17 mouse cellular contexts compared by ENCODE assay signal in genomic region chr4:30467336-30467933, GRCm38 (mm10).
A peak's percentile ranks its signal among the peaks of the same experiment; 100 is the strongest.
DNase-seq lines count a peak whose midpoint lies in the region; ATAC-seq and TF ChIP-seq lines count a peak whose summit lies in the region.
"Had no signal": no experiment of that assay in that cellular context is flagged by ENCODE, and none has a peak within 500 bp of the region (broad histone marks: within the 10 kb centered on the region; RNA-seq: fewer than 3 reads in every experiment).

No protein-coding gene starts in this region.

- no peaks in the 10 kb centered on the region for H3K27me3 ChIP-seq in hindbrain, embryonic 13.5 days
- no peaks in the 10 kb centered on the region for H3K27me3 ChIP-seq in hindbrain, embryonic 11.5 days (ENCODE audit: control insufficient read depth, insufficient read depth, low read length)
- no peaks in the 10 kb centered on the region for H3K27me3 ChIP-seq in midbrain, embryonic 15.5 days (replicated peaks)
- no peaks in the 10 kb centered on the region for H3K27me3 ChIP-seq in midbrain, embryonic 10.5 days (ENCODE audit: low read depth, poor library complexity, severe bottlenecking)
- H3K27me3 ChIP-seq in midbrain, postnatal 0 days (ENCODE audit: insufficient read depth, low read length) = no peaks in the 10 kb centered on the region
- H3K27me3 ChIP-seq: embryonic facial prominence, embryonic 12.5 days; forebrain, embryonic 15.5 days had no signal

- no peak for DNase-seq in hindbrain, embryonic 11.5 days (ENCODE audit: low spot score)
- DNase-seq in midbrain, embryonic 10.5 days (ENCODE audit: low spot score) = no peak
- peak; percentile 5 for DNase-seq in midbrain, postnatal 0 days (ENCODE audit: low spot score)
- no peak for DNase-seq in left cerebral cortex, adult 8-10 months (ENCODE audit: low spot score in 2 of 2)
- no peak for DNase-seq in frontal cortex, postnatal 36 days (ENCODE audit: low spot score in 2 of 2)
- DNase-seq: adrenal gland, postnatal 10 days; cerebellum, adult 11-12 months; cerebellum, adult 9-10 months; cerebellum, postnatal 25 days; gastrocnemius, postnatal 10 days; heart, adult 18-20 months; heart, postnatal 10 days had no signal

- peak; percentile 83 for ATAC-seq in hindbrain, embryonic 13.5 days (ENCODE audit: low FRiP score)
- ATAC-seq in hindbrain, embryonic 11.5 days (ENCODE audit: low FRiP score) = no peak
- peak; percentile 67; the same call in 1 of the 2 replicates for ATAC-seq in midbrain, embryonic 15.5 days (replicated peaks)
- no peak for ATAC-seq in midbrain, postnatal 0 days (ENCODE audit: low FRiP score)
- ATAC-seq: forebrain, embryonic 15.5 days had no signal

- 49% methylated on average over 4 of the region's 4 CpGs for WGBS in hindbrain, embryonic 13.5 days
- 79% methylated on average over 4 of the region's 4 CpGs for WGBS in hindbrain, embryonic 11.5 days
- 76% methylated on average over 4 of the region's 4 CpGs for WGBS in midbrain, embryonic 15.5 days
- 87% methylated on average over 4 of the region's 4 CpGs for WGBS in midbrain, embryonic 10.5 days
- WGBS in midbrain, postnatal 0 days = 72% methylated on average over 4 of the region's 4 CpGs

- H3K4me1 ChIP-seq in hindbrain, embryonic 13.5 days (replicated peaks) = no peaks in the 10 kb centered on the region; the same call in 1 of the 2 replicates
- H3K4me1 ChIP-seq in hindbrain, embryonic 11.5 days (replicated peaks; ENCODE audit: control insufficient read depth, insufficient read depth, low read length) = no peaks in the 10 kb centered on the region
- H3K4me1 ChIP-seq in midbrain, embryonic 15.5 days = no peaks in the 10 kb centered on the region
- no peaks in the 10 kb centered on the region for H3K4me1 ChIP-seq in midbrain, embryonic 10.5 days
- no peaks in the 10 kb centered on the region for H3K4me1 ChIP-seq in midbrain, postnatal 0 days (ENCODE audit: insufficient read depth, low read length)
- H3K4me1 ChIP-seq: embryonic facial prominence, embryonic 12.5 days; forebrain, embryonic 15.5 days; heart, embryonic 10.5 days had no signal

- H3K36me3 ChIP-seq in hindbrain, embryonic 13.5 days = no peaks in the 10 kb centered on the region
- no peaks in the 10 kb centered on the region for H3K36me3 ChIP-seq in hindbrain, embryonic 11.5 days (ENCODE audit: control insufficient read depth, insufficient read depth, low read length)
- H3K36me3 ChIP-seq in midbrain, embryonic 15.5 days (replicated peaks) = no peaks in the 10 kb centered on the region
- H3K36me3 ChIP-seq in midbrain, embryonic 10.5 days = no peaks in the 10 kb centered on the region
- no peaks in the 10 kb centered on the region for H3K36me3 ChIP-seq in midbrain, postnatal 0 days (ENCODE audit: insufficient read depth, low read length)
- H3K36me3 ChIP-seq: embryonic facial prominence, embryonic 12.5 days; forebrain, embryonic 15.5 days; heart, embryonic 10.5 days had no signal

- H3K4me3 ChIP-seq in hindbrain, embryonic 13.5 days = no peak overlapping the region
- no peak overlapping the region for H3K4me3 ChIP-seq in hindbrain, embryonic 11.5 days (ENCODE audit: low read depth, low read length)
- H3K4me3 ChIP-seq in midbrain, embryonic 15.5 days = no peak overlapping the region
- H3K4me3 ChIP-seq in midbrain, embryonic 10.5 days = no peak overlapping the region
- H3K4me3 ChIP-seq in midbrain, postnatal 0 days (ENCODE audit: low read depth, low read length) = no peak overlapping the region
- H3K4me3 ChIP-seq: embryonic facial prominence, embryonic 12.5 days; forebrain, embryonic 15.5 days; heart, embryonic 10.5 days had no signal

- H3K27ac ChIP-seq in hindbrain, embryonic 13.5 days = no peak overlapping the region
- no peak overlapping the region for H3K27ac ChIP-seq in hindbrain, embryonic 11.5 days (ENCODE audit: low read depth, low read length)
- H3K27ac ChIP-seq in midbrain, embryonic 15.5 days = no peak overlapping the region
- H3K27ac ChIP-seq in midbrain, embryonic 10.5 days (replicated peaks) = no peak overlapping the region
- no peak overlapping the region for H3K27ac ChIP-seq in midbrain, postnatal 0 days (ENCODE audit: low read depth, low read length)
- H3K27ac ChIP-seq: embryonic facial prominence, embryonic 12.5 days; forebrain, embryonic 15.5 days; heart, embryonic 10.5 days had no signal

- no peak for TF ChIP-seq CTCF in midbrain, postnatal 0 days (IDR thresholded peaks at IDR 0.05)

- H3K9me3 ChIP-seq in hindbrain, embryonic 13.5 days = no peaks in the 10 kb centered on the region
- no peaks in the 10 kb centered on the region for H3K9me3 ChIP-seq in hindbrain, embryonic 11.5 days (ENCODE audit: control insufficient read depth, low read length)
- H3K9me3 ChIP-seq in midbrain, embryonic 15.5 days = no peaks in the 10 kb centered on the region
- H3K9me3 ChIP-seq in midbrain, embryonic 10.5 days (replicated peaks) = no peaks in the 10 kb centered on the region
- H3K9me3 ChIP-seq in midbrain, postnatal 0 days (ENCODE audit: low read length) = no peaks in the 10 kb centered on the region
- H3K9me3 ChIP-seq: embryonic facial prominence, embryonic 12.5 days; forebrain, embryonic 15.5 days; heart, embryonic 10.5 days had no signal

- no peak overlapping the region for H3K4me2 ChIP-seq in hindbrain, embryonic 13.5 days
- H3K4me2 ChIP-seq in hindbrain, embryonic 11.5 days (replicated peaks; ENCODE audit: low read depth, low read length) = no peak overlapping the region
- H3K4me2 ChIP-seq in midbrain, embryonic 15.5 days = no peak overlapping the region
- no peak overlapping the region for H3K4me2 ChIP-seq in midbrain, postnatal 0 days (ENCODE audit: low read depth, low read length, poor library complexity, severe bottlenecking)
- H3K4me2 ChIP-seq: embryonic facial prominence, embryonic 12.5 days; forebrain, embryonic 15.5 days had no signal

- no peak overlapping the region for H3K9ac ChIP-seq in hindbrain, embryonic 13.5 days
- H3K9ac ChIP-seq in hindbrain, embryonic 11.5 days (ENCODE audit: low read depth, low read length) = no peak overlapping the region
- H3K9ac ChIP-seq in midbrain, embryonic 15.5 days = no peak overlapping the region
- no peak overlapping the region for H3K9ac ChIP-seq in midbrain, postnatal 0 days (replicated peaks; ENCODE audit: low read length, poor library complexity, severe bottlenecking)
- H3K9ac ChIP-seq: embryonic facial prominence, embryonic 12.5 days; forebrain, embryonic 15.5 days had no signal

Comparison
In these comparisons a context has a peak if more than half of its experiments do, and no peak if none do; other contexts are left out.
1. ATAC-seq: peak in hindbrain, embryonic 13.5 days (single experiment) and midbrain, embryonic 15.5 days (single experiment); none in hindbrain, embryonic 11.5 days (single experiment) and midbrain, postnatal 0 days (single experiment).